Mouse (Mus musculus) stomach, adult 2 months (tissue): ENCODE data around the gene Tas2r113. TPM values are rescaled to one million over a fixed set of nuclear protein-coding genes. Genes with fewer than 3 reads are reported as not detected.

Experiments
- polyA plus RNA-seq: library from polyadenylated mRNA; depleted of rRNA; stranded (reverse); fragments of >200 nt; gene quantifications from 2 replicates; pipeline ENCODE4 v1.2.3, GENCODE M21; 2012; rRNA removed

Gene Tas2r113
- not detected in 2 replicates for polyA plus RNA-seq

GRCm38 (mm10) chr6:132892711-132893110 lies at the start of gene Tas2r113:
Gene Tas2r113 (plus strand): TSS chr6:132893011.

DNA sequence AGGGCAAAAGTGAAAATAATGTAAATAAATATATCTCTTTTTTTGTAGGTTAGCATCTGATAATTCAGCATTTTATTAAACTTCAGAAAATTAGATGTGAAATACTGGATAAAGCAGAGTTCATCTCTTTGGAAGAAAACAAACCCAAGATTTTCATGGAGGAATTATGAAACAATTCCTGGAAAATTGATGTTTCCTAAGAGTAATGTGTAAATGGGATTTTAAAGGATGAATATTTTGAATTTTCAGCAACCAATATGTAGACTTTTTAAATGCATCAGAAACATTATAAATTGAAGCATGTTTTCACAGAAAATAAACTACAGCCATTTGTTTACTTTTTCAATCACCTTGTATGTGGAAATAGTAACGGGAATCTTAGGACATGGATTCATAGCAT lies 46.0 kb upstream of the Tas2r113 start, which contains the start of gene Tas2r123:
TSS of gene Tas2r123 (plus strand) at position 301 of the 400 bp plus-strand sequence.

GRCm38 (mm10) chr6:132855138-132855537 lies 37.7 kb upstream of the Tas2r113 start, which contains the start of gene Tas2r116:
Gene Tas2r116 (plus strand): TSS chr6:132855438.

DNA sequence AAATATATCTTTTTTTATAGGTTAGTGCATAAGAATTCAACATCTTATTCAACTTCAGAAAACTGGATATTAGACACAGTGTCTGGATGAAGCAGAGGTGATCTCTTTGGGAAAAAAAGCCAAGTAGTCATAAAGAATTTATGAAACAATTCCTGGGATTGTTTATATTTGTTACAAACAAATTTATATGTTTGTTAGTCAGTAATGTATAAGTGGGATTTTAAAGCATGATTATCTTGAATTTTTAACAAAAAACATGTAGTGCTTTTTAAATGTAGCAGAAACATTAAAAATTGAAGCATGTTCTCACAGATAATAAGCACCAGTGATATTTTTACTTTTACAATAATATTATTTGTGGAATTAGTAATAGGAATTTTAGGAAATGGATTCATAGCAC lies 25.1 kb upstream of the Tas2r113 start, which contains the start of gene Tas2r110:
TSS of gene Tas2r110 (plus strand) at position 301 of the 400 bp plus-strand sequence.

GRCm38 (mm10) chr6:132909351-132909750 lies 16.5 kb downstream of the Tas2r113 start, which contains the start of gene Tas2r125:
Gene Tas2r125 (plus strand): TSS chr6:132909651.

Other genes with a start within 250 kb of the Tas2r113 start
- not detected in 2 replicates for gene A630073D07Rik, start 241.5 kb upstream of the Tas2r113 start, polyA plus RNA-seq
- not detected in 2 replicates for gene Tas2r120, start 236.1 kb upstream of the Tas2r113 start, polyA plus RNA-seq
- gene Tas2r121, start 192.0 kb upstream of the Tas2r113 start, polyA plus RNA-seq, result not detected in 2 replicates
- not detected in 2 replicates for gene Tas2r122, start 181.1 kb upstream of the Tas2r113 start, polyA plus RNA-seq
- gene Tas2r115, start 155.0 kb upstream of the Tas2r113 start, polyA plus RNA-seq, result not detected in 2 replicates
- gene Tas2r124, start 138.3 kb upstream of the Tas2r113 start, polyA plus RNA-seq, result not detected in 2 replicates
- gene Tas2r102, start 130.9 kb upstream of the Tas2r113 start, polyA plus RNA-seq, result not detected in 2 replicates
- not detected in 2 replicates for gene Tas2r136, start 114.8 kb upstream of the Tas2r113 start, polyA plus RNA-seq
- gene Tas2r117, start 90.2 kb upstream of the Tas2r113 start, polyA plus RNA-seq, result not detected in 2 replicates
- not detected in 2 replicates for gene Tas2r123, start 45.9 kb upstream of the Tas2r113 start, polyA plus RNA-seq
- gene Tas2r116, start 37.6 kb upstream of the Tas2r113 start, polyA plus RNA-seq, result not detected in 2 replicates
- not detected in 2 replicates for gene Tas2r110, start 25.0 kb upstream of the Tas2r113 start, polyA plus RNA-seq
- gene Tas2r125, start 16.6 kb downstream of the Tas2r113 start, polyA plus RNA-seq, result not detected in 2 replicates
- gene Tas2r129, start 58.1 kb downstream of the Tas2r113 start, polyA plus RNA-seq, result not detected in 2 replicates
- not detected in 2 replicates for gene Tas2r131, start 64.9 kb downstream of the Tas2r113 start, polyA plus RNA-seq
- not detected in 2 replicates for gene Tas2r109, start 88.0 kb downstream of the Tas2r113 start, polyA plus RNA-seq
- gene Tas2r103, start 144.1 kb downstream of the Tas2r113 start, polyA plus RNA-seq, result not detected in 2 replicates
- not detected in 2 replicates for gene Tas2r140, start 162.8 kb downstream of the Tas2r113 start, polyA plus RNA-seq
- 48.9 and 110 TPM in 2 replicates for gene Smim10l1, start 211.9 kb downstream of the Tas2r113 start, polyA plus RNA-seq